Mouse (Mus musculus): ENCODE results near the gene Rbm34.

GRCm38 (mm10) chr8:126917179-126917905, 53.5 kb downstream of the Rbm34 start:
- TF ChIP-seq CTCF (IDR thresholded peaks at IDR 0.05) (peak; percentile 56), POLR2A (IDR thresholded peaks at IDR 0.05; ENCODE audit: insufficient read depth, low read depth, low read length) (no peak), EP300 (IDR thresholded peaks at IDR 0.05; ENCODE audit: insufficient read depth, low read depth, low read length) (0 out of 2 replicates have a peak, but pooled peaks have one; percentile 19)
